Mouse (Mus musculus): ENCODE measurements at regions not wholly inside any gene's neighbourhood (a gene's known extent, or its start where the extent isn't known, plus 50 kb on each side); places are given as distances from the start of the nearest gene placed in this dataset.

DNA sequence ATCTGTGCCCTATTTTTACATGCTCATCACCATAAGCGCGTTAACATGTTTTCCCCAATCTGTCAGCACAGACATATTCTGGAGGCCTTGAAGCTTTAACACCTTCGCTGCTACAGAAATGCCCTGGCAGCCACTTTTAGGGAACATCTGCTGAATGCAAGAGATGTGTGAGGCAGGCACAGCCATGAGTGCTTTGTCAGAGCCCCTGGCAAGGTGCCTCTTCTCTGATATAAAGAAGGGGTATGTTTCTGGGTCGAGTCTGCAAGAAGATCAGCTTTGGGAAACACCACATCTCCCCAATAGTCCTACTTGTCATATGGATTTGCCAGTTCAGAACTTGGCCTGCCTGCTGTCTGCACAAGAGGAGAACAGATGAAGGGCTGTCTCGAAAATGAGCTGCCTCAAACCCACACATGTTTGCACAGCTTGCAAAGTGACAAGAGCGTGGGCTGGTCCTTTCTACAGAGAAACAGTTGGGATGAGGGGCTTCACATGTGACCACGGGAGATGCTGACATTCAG is 1263.3 kb upstream of the Klhl29 start:
- TF ChIP-seq CHD2 (IDR thresholded peaks at IDR 0.05; ENCODE audit: low read depth, low read length) (no peak), HCFC1 (IDR thresholded peaks at IDR 0.05; ENCODE audit: borderline replicate concordance, insufficient read depth, low read length) (no peak), ZC3H11A (IDR thresholded peaks at IDR 0.05; ENCODE audit: borderline replicate concordance, low read depth, low read length) (no peak)

All from ES-E14 (cell line).